Mouse (Mus musculus) right cerebral cortex, postnatal 4 days (tissue): ENCODE data around the gene Gm28051.

ENCODE experiments used
- DNase-seq: peaks from one replicate; pipeline ENCODE4 v3.0.0-alpha.2; 2022

The Gm28051 gene

DNA sequence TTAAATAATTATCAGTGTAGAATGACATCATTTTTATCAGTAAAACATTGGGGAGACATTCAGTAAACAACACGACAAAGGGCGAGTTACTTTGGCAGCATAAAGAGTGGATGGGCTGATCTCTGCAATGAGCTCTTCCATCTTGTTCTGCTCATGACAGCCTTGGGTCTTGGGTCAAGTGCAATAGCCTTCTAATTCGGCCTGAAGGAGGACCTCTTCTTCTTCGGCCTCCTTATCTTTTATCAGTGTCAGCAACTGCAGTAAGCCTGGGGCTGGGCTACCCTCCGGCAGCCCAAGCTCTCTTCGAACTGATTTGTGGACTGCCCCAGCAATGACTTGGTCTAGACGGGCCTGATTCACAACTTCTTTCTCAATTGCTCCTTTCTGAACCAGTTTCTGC lies 15.5 kb downstream of the Gm28051 start:
- DNase-seq: no peak

GRCm38 (mm10) chr12:102740285-102740684 lies 17.3 kb downstream of the Gm28051 start:
- no peak for DNase-seq

DNA sequence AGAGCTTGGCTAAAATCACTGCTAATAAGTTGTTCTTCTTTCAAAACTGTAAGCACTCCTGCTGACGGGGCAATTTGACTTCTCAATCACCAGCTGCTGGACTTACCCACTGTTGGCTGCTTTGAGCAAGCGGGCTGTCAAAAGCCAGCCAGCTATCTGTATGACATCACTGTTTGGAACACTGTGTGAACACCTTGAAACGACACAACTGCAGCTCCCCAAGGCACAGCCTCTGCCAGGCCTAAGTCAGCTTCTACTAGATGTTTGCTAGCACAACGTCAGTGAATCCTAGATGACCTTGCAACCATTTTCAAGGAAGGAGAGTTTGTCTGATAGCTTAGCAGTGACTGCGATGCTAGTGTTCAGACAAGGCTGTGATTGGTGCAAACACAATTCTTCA lies 18.5 kb downstream of the Gm28051 start:
- no peak for DNase-seq

DNA sequence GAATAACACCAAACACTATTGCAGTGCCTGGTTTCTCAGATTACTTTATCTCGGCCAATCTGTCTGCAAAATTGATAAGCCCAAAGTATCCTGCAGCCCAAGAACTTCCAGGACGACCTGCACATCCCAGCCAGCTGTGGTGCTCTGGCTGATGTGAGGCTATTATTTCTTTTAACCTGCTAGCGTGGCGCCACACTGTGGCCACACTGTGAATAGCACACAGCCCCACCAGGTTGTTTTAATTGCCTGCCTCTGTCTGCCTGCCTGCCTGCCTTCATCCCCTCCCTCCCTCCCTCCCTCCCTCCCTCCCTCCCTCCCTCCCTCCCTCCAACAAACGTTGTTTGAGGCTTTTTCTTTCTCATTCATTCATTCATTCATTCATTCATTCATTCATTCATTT lies 24.2 kb downstream of the Gm28051 start:
- peak; percentile 62 for DNase-seq

- no peak for DNase-seq
Observed at GRCm38 (mm10) chr12:102730798-102731619, 26.6 kb downstream of the Gm28051 start.

GRCm38 (mm10) chr12:102729855-102730797 lies 27.4 kb downstream of the Gm28051 start:
- peak; percentile 88 for DNase-seq

DNA sequence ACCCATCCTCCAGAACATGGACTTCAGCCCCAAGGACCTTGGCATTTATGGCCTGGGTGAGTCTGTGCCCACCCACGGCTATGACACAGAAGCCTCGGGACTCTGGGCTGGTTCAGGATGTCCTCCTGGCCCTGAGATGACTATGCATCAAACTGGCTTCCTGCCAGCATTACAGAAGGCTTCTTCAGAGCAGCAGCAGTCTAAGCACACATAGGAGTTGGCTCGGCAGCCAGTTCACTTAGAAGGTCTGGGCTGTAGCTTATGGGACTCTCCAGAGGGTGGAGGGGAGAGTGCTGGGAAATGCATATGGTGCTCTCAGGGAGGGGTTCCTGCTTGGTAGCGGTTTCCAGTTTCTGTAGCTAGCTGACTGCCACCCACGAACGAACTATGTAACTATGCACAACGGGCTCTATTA lies 31.8 kb downstream of the Gm28051 start:
- DNase-seq: no peak

DNA sequence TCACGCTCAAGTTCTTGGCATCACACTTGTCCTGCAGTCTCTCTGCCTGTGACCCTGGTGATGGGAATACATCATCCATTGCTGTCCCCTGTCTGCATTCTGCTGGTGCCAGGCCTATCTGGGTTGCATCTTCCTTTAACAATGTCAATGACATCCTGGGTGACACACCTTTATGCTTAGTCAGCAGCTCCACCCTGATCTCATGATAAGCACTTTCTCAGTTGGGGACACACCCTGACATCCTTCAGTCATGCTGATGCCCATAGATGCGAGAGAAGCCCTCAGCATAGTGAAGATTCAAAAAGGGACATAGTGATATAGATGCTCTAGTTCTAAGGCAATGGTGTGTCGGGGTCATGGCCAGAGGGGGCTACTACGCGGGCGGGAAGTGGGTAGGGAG lies 32.4 kb downstream of the Gm28051 start:
- DNase-seq: no peak

DNA sequence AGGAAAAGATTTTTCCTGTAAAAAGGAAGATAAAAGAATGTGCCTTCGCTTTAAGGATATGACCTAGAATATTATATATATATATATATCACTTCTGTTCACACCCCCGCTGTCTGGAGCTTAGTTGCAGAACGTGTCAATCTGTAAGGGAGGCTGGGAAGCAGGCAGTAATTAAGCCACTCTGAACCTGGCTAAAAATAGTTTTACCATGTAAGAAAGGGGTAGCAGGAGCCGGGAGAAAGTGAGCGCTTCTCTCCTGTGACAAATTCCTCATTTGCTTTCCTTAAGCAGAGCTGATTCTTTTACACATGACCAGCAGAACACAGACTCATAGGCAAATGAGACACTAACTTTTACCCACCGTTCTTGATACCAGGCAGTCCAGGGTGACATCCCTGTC lies 33.7 kb downstream of the Gm28051 start:
- no peak for DNase-seq

GRCm38 (mm10) chr12:102722966-102723365 lies 34.6 kb downstream of the Gm28051 start:
- no peak for DNase-seq

- no peak for DNase-seq
Observed at GRCm38 (mm10) chr12:102722451-102722850, 35.1 kb downstream of the Gm28051 start.

GRCm38 (mm10) chr12:102719552-102720315 lies 37.8 kb downstream of the Gm28051 start:
- peak; percentile 56 for DNase-seq

GRCm38 (mm10) chr12:102714654-102715395 lies 42.7 kb downstream of the Gm28051 start:
- DNase-seq: no peak

DNA sequence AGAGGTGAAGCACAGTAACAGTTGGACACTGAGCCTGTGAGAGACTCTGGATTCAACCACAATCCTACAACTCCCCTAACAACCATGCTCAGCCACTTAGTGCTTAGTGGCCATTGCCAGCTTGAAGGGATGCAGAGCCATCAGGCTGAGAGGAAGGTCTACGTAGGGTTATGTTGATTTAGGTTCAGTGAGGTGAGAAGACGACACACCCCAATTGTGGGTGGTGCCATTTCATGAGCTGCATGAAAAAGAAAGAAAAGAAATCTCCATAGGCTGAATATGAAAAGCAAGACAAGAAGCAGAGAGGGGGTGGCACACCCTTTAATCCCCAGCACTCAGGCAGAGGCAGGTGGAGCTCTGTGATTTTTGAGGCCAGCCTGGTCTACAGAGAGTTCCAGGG lies 43.4 kb downstream of the Gm28051 start:
- DNase-seq: no peak

- no peak for DNase-seq
Observed at GRCm38 (mm10) chr12:102713153-102713865, 44.3 kb downstream of the Gm28051 start.

- no peak for DNase-seq
Observed at GRCm38 (mm10) chr12:102710851-102711375, 46.7 kb downstream of the Gm28051 start.

GRCm38 (mm10) chr12:102709896-102710295 lies 47.7 kb downstream of the Gm28051 start:
- no peak for DNase-seq

DNA sequence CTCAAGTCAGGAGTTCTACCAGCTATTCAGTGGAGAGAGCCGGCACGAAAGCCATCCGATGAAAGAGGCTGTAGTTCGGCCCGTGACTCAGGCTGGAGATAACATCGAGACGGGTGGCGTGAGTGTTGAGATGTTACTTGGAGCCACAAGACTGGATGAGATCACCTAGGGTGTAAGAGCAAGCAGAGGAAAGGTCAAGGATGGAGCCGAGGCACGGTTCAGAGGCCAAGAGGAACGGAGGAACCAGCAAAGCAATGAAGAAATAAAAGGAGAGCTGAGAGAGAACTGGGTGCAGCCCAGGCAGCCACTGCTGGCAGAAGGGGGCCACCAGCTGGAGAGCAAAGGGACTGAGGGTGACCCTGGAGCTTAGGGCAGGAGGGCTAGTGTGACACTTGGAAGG lies 49.3 kb downstream of the Gm28051 start:
- DNase-seq: no peak

GRCm38 (mm10) chr12:102706833-102707463 lies 50.6 kb downstream of the Gm28051 start:
- no peak for DNase-seq

GRCm38 (mm10) chr12:102705906-102706640 lies 51.5 kb downstream of the Gm28051 start:
- DNase-seq: no peak
